Mouse (Mus musculus): ENCODE measurements at regions not wholly inside any gene's neighbourhood (a gene's known extent, or its start where the extent isn't known, plus 50 kb on each side); places are given as distances from the start of the nearest gene placed in this dataset.
"Not testable (repeated sequence)": the region's sequence is repeated elsewhere in the genome, so short reads cannot be mapped to it uniquely, and the experiment has no call there.

- not testable (repeated sequence) for ATAC-seq (replicated peaks; ENCODE audit: insufficient number of reproducible peaks, low FRiP score, low TSS enrichment, poor library complexity, severe bottlenecking)
These were observed 57.1 kb upstream of the Tcerg1l start for GRCm38 (mm10) chr7:138454498-138455225.

GRCm38 (mm10) chr7:138451321-138451720 is 53.8 kb upstream of the Tcerg1l start:
- no peak for ATAC-seq (replicated peaks; ENCODE audit: insufficient number of reproducible peaks, low FRiP score, low TSS enrichment, poor library complexity, severe bottlenecking)

- ATAC-seq (replicated peaks; ENCODE audit: insufficient number of reproducible peaks, low FRiP score, low TSS enrichment, poor library complexity, severe bottlenecking): no peak
These were observed 51.0 kb upstream of the Tcerg1l start for GRCm38 (mm10) chr7:138448519-138448918.

All from monocyte, adult 5-6 weeks (primary cell).